Mouse (Mus musculus) c-Kit-positive CD71-positive TER-119-negative erythroid progenitor cells, embryonic 14.5 days (primary cell): Measurements from ENCODE around the gene Tmbim1.

Experiments
- DNase-seq: peaks from one replicate; pipeline ENCODE4 v3.0.0-alpha.2; 2013; ENCODE audit warnings: low read depth

Gene Tmbim1

GRCm38 (mm10) chr1:74277883-74278537, 27.4 kb downstream of the Tmbim1 start:
- no peak for DNase-seq

- DNase-seq = no peak
Observed at GRCm38 (mm10) chr1:74277041-74277440, 28.4 kb downstream of the Tmbim1 start.

- DNase-seq = no peak
Observed at GRCm38 (mm10) chr1:74275015-74275414, 30.4 kb downstream of the Tmbim1 start.

GRCm38 (mm10) chr1:74271659-74272058, 33.8 kb downstream of the Tmbim1 start:
- no peak for DNase-seq

GRCm38 (mm10) chr1:74268750-74269149, 36.7 kb downstream of the Tmbim1 start:
- no peak for DNase-seq

- no peak for DNase-seq
Observed at GRCm38 (mm10) chr1:74262510-74262909, 42.9 kb downstream of the Tmbim1 start.

GRCm38 (mm10) chr1:74256782-74257181, 48.6 kb downstream of the Tmbim1 start:
- no peak for DNase-seq

- DNase-seq = no peak
Observed at GRCm38 (mm10) chr1:74255704-74256345, 49.6 kb downstream of the Tmbim1 start.

- DNase-seq = no peak
Observed at GRCm38 (mm10) chr1:74250096-74250495, 55.3 kb downstream of the Tmbim1 start.

GRCm38 (mm10) chr1:74249331-74249980, 56.0 kb downstream of the Tmbim1 start:
- DNase-seq = no peak

GRCm38 (mm10) chr1:74248799-74249198, 56.6 kb downstream of the Tmbim1 start:
- no peak for DNase-seq

- no peak for DNase-seq
Observed at GRCm38 (mm10) chr1:74245525-74245924, 59.9 kb downstream of the Tmbim1 start.

- no peak for DNase-seq
Observed at GRCm38 (mm10) chr1:74240832-74241231, 64.6 kb downstream of the Tmbim1 start.

GRCm38 (mm10) chr1:74240311-74240710, 65.1 kb downstream of the Tmbim1 start:
- DNase-seq = no peak

GRCm38 (mm10) chr1:74239618-74240017, 65.8 kb downstream of the Tmbim1 start:
- no peak for DNase-seq

- DNase-seq = no peak
Observed at GRCm38 (mm10) chr1:74239162-74239561, 66.3 kb downstream of the Tmbim1 start.
